ENCODE assay signal across 22 mouse cellular contexts in genomic region chr7:138934523-138934922, GRCm38 (mm10). TPM values are rescaled to one million over a fixed set of nuclear protein-coding genes. Genes with fewer than 3 reads are reported as not detected.
A peak's percentile ranks its signal among the peaks of the same experiment; 100 is the strongest.
DNase-seq lines count a peak whose midpoint lies in the region; ATAC-seq and TF ChIP-seq lines count a peak whose summit lies in the region.
"Had no signal": no experiment of that assay in that cellular context is flagged by ENCODE, and none has a peak within 500 bp of the region (broad histone marks: within the 10 kb centered on the region; RNA-seq: fewer than 3 reads in every experiment).

No protein-coding gene starts in this region.

- H3K27me3 ChIP-seq in intestine, postnatal 0 days (replicated peaks; ENCODE audit: control insufficient read depth, insufficient read depth, low read length): peaks cover 8% of the 10 kb centered on the region; the same call in 1 of the 2 replicates
- peaks cover 5% of the 10 kb centered on the region; the same call in 1 of the 2 replicates for H3K27me3 ChIP-seq in intestine, embryonic 16.5 days (replicated peaks; ENCODE audit: control insufficient read depth, insufficient read depth, low read length)
- H3K27me3 ChIP-seq in midbrain, embryonic 11.5 days (ENCODE audit: control insufficient read depth, insufficient read depth, low read length): peaks cover 7% of the 10 kb centered on the region
- H3K27me3 ChIP-seq in midbrain, embryonic 15.5 days (replicated peaks): peaks cover 8% of the 10 kb centered on the region
- no peaks in the 10 kb centered on the region for H3K27me3 ChIP-seq in MEL (ENCODE audit: control insufficient read depth in 1 of 2, insufficient read depth in 2 of 2, low read length in 2 of 2)

- peak; percentile 6; the same call in 1 of the 2 replicates for TF ChIP-seq CTCF in intestine, postnatal 0 days (IDR thresholded peaks at IDR 0.05; ENCODE audit: low read depth)
- TF ChIP-seq CTCF in MEL (IDR thresholded peaks at IDR 0.05 in 2 of 3, conservative IDR thresholded peaks at IDR 0.05 in 1 of 3; ENCODE audit: control insufficient read depth in 1 of 3, insufficient read depth in 1 of 3, low read depth in 2 of 3, low read length in 3 of 3, poor library complexity in 1 of 3, severe bottlenecking in 1 of 3): peak in 2 of 3 experiments; percentile 2 to 28; a peak in 3 of 6 replicates
- no peak for TF ChIP-seq CTCF in gastrocnemius, adult 2 months (IDR thresholded peaks at IDR 0.05)

- ATAC-seq in intestine, postnatal 0 days: no peak
- no peak for ATAC-seq in intestine, embryonic 16.5 days
- no peak for ATAC-seq in midbrain, embryonic 11.5 days (ENCODE audit: low FRiP score)
- no peak for ATAC-seq in midbrain, embryonic 15.5 days (replicated peaks)
- ATAC-seq: intestine, embryonic 15.5 days; liver, embryonic 12.5 days had no signal

- 85% methylated on average over 3 of the region's 3 CpGs for WGBS in intestine, postnatal 0 days
- 86% methylated on average over 3 of the region's 3 CpGs for WGBS in intestine, embryonic 16.5 days
- 91% methylated on average over 3 of the region's 3 CpGs for WGBS in midbrain, embryonic 11.5 days
- WGBS in midbrain, embryonic 15.5 days: 93% methylated on average over 3 of the region's 3 CpGs

- no peak for TF ChIP-seq EP300 in MEL (IDR thresholded peaks at IDR 0.05; ENCODE audit: low read depth in 1 of 2, low read length in 2 of 2)

- H3K9ac ChIP-seq in intestine, postnatal 0 days (ENCODE audit: low read depth, low read length): no peak overlapping the region
- no peak overlapping the region for H3K9ac ChIP-seq in intestine, embryonic 16.5 days (ENCODE audit: low read depth, low read length)
- H3K9ac ChIP-seq in midbrain, embryonic 11.5 days (ENCODE audit: low read length): no peak overlapping the region
- H3K9ac ChIP-seq in midbrain, embryonic 15.5 days: no peak overlapping the region
- no peak overlapping the region for H3K9ac ChIP-seq in MEL (ENCODE audit: control insufficient read depth, low read depth, low read length, poor library complexity, severe bottlenecking)
- H3K9ac ChIP-seq: embryonic facial prominence, embryonic 12.5 days; heart, embryonic 15.5 days; hindbrain, embryonic 14.5 days; intestine, embryonic 15.5 days; kidney, embryonic 15.5 days; liver, embryonic 12.5 days; stomach, embryonic 15.5 days had no signal

- no peak overlapping the region for H3K27ac ChIP-seq in intestine, postnatal 0 days (ENCODE audit: low read depth, low read length)
- H3K27ac ChIP-seq in intestine, embryonic 16.5 days (ENCODE audit: low read length): no peak overlapping the region
- H3K27ac ChIP-seq in midbrain, embryonic 11.5 days (ENCODE audit: low read depth, low read length): no peak overlapping the region
- no peak overlapping the region for H3K27ac ChIP-seq in midbrain, embryonic 15.5 days
- no peak overlapping the region for H3K27ac ChIP-seq in MEL (ENCODE audit: control insufficient read depth, low read depth, low read length)
- H3K27ac ChIP-seq in gastrocnemius, adult 2 months: no peak overlapping the region
- H3K27ac ChIP-seq: embryonic facial prominence, embryonic 12.5 days; heart, embryonic 15.5 days; hindbrain, embryonic 14.5 days; intestine, embryonic 15.5 days; kidney, embryonic 15.5 days; liver, embryonic 12.5 days; stomach, embryonic 15.5 days had no signal

- intact Hi-C loops in gastrocnemius, adult 2 months (cut with DNase I): no loop called here

- H3K4me3 ChIP-seq in intestine, postnatal 0 days (ENCODE audit: low read depth, low read length): no peak overlapping the region
- no peak overlapping the region for H3K4me3 ChIP-seq in intestine, embryonic 16.5 days (ENCODE audit: low read length)
- no peak overlapping the region for H3K4me3 ChIP-seq in midbrain, embryonic 11.5 days (ENCODE audit: low read depth, low read length)
- no peak overlapping the region for H3K4me3 ChIP-seq in midbrain, embryonic 15.5 days
- no peak overlapping the region for H3K4me3 ChIP-seq in MEL (ENCODE audit: control insufficient read depth in 1 of 2, insufficient read depth in 1 of 2, low read depth in 2 of 2, low read length in 2 of 2)
- no peak overlapping the region for H3K4me3 ChIP-seq in gastrocnemius, adult 2 months
- H3K4me3 ChIP-seq: embryonic facial prominence, embryonic 12.5 days; heart, embryonic 15.5 days; intestine, embryonic 15.5 days; kidney, embryonic 15.5 days; liver, embryonic 12.5 days; stomach, embryonic 15.5 days had no signal

- no peak for TF ChIP-seq RAD21 in MEL (IDR thresholded peaks at IDR 0.05; ENCODE audit: low read depth, low read length)

- peak; percentile 28 for DNase-seq in midbrain, embryonic 11.5 days (ENCODE audit: low spot score, missing footprints)
- DNase-seq in MEL (ENCODE audit: low read depth, low spot score): no peak
- no peak for DNase-seq in adrenal gland, postnatal 36 days
- no peak for DNase-seq in gastrocnemius, adult 2 months
- DNase-seq: adrenal gland, postnatal 25 days; cerebellum, adult 11 months; cerebellum, postnatal 14 days; heart, postnatal 4 days; lung, postnatal 4 days had no signal

- H3K36me3 ChIP-seq in intestine, postnatal 0 days (ENCODE audit: control insufficient read depth, insufficient read depth): no peaks in the 10 kb centered on the region
- H3K36me3 ChIP-seq in intestine, embryonic 16.5 days (ENCODE audit: control insufficient read depth, insufficient read depth, low read length): no peaks in the 10 kb centered on the region
- H3K36me3 ChIP-seq in midbrain, embryonic 11.5 days (ENCODE audit: control insufficient read depth, insufficient read depth, low read length): no peaks in the 10 kb centered on the region
- H3K36me3 ChIP-seq in midbrain, embryonic 15.5 days (replicated peaks): no peaks in the 10 kb centered on the region
- H3K36me3 ChIP-seq in MEL (ENCODE audit: control insufficient read depth in 1 of 2, insufficient read depth in 2 of 2, low read length in 2 of 2): no peaks in the 10 kb centered on the region
- H3K36me3 ChIP-seq: embryonic facial prominence, embryonic 12.5 days; heart, embryonic 15.5 days; intestine, embryonic 15.5 days; kidney, embryonic 15.5 days; liver, embryonic 12.5 days; stomach, embryonic 15.5 days had no signal

- TF ChIP-seq POLR2A in MEL (IDR thresholded peaks at IDR 0.05; ENCODE audit: control insufficient read depth in 1 of 2, insufficient read depth in 1 of 2, low read depth in 1 of 2, low read length in 2 of 2, poor library complexity in 1 of 2): no peak

- no peaks in the 10 kb centered on the region for H3K4me1 ChIP-seq in intestine, postnatal 0 days (replicated peaks; ENCODE audit: control insufficient read depth, insufficient read depth, low read length)
- H3K4me1 ChIP-seq in intestine, embryonic 16.5 days (ENCODE audit: control insufficient read depth, insufficient read depth, low read length): no peaks in the 10 kb centered on the region
- H3K4me1 ChIP-seq in midbrain, embryonic 11.5 days (ENCODE audit: control insufficient read depth, insufficient read depth, low read length): no peaks in the 10 kb centered on the region
- no peaks in the 10 kb centered on the region for H3K4me1 ChIP-seq in midbrain, embryonic 15.5 days
- H3K4me1 ChIP-seq in MEL (ENCODE audit: control insufficient read depth in 1 of 2, insufficient read depth in 2 of 2, low read length in 2 of 2): no peaks in the 10 kb centered on the region
- H3K4me1 ChIP-seq: embryonic facial prominence, embryonic 12.5 days; heart, embryonic 15.5 days; intestine, embryonic 15.5 days; kidney, embryonic 15.5 days; liver, embryonic 12.5 days; stomach, embryonic 15.5 days had no signal

- no peaks in the 10 kb centered on the region for H3K9me3 ChIP-seq in intestine, postnatal 0 days (ENCODE audit: control insufficient read depth)
- no peaks in the 10 kb centered on the region for H3K9me3 ChIP-seq in intestine, embryonic 16.5 days (ENCODE audit: control insufficient read depth, low read length)
- H3K9me3 ChIP-seq in midbrain, embryonic 11.5 days (ENCODE audit: control insufficient read depth, low read length): no peaks in the 10 kb centered on the region; the same call in 1 of the 2 replicates
- H3K9me3 ChIP-seq in midbrain, embryonic 15.5 days: no peaks in the 10 kb centered on the region
- no peaks in the 10 kb centered on the region for H3K9me3 ChIP-seq in MEL (replicated peaks; ENCODE audit: insufficient read depth, low read length)
- H3K9me3 ChIP-seq: embryonic facial prominence, embryonic 12.5 days; heart, embryonic 15.5 days; intestine, embryonic 15.5 days; kidney, embryonic 15.5 days had no signal

- no peak overlapping the region for H3K4me2 ChIP-seq in intestine, postnatal 0 days (replicated peaks; ENCODE audit: low read depth)
- no peak overlapping the region for H3K4me2 ChIP-seq in intestine, embryonic 16.5 days (ENCODE audit: low read depth, low read length)
- H3K4me2 ChIP-seq in midbrain, embryonic 11.5 days: no peak overlapping the region
- H3K4me2 ChIP-seq in midbrain, embryonic 15.5 days: no peak overlapping the region
- H3K4me2 ChIP-seq: embryonic facial prominence, embryonic 12.5 days; heart, embryonic 15.5 days; hindbrain, embryonic 14.5 days; intestine, embryonic 15.5 days; kidney, embryonic 15.5 days; liver, embryonic 12.5 days; stomach, embryonic 15.5 days had no signal

- no peaks in the 10 kb centered on the region for H3K79me2 ChIP-seq in MEL (ENCODE audit: control insufficient read depth, insufficient read depth, low read length, poor library complexity)

TF ChIP-seq in MEL, 35 proteins besides CTCF, POLR2A, EP300 and RAD21:
- TF ChIP-seq RCOR1 (IDR thresholded peaks at IDR 0.05; ENCODE audit: low read depth, low read length): no peak

RNA-seq across cellular contexts. Expression of gene Jakmip3, which starts 6.0 kb away (rescaled TPM):
- polyA plus RNA-seq in intestine, postnatal 0 days (2015; fragmentation: Nextera tagmentation; extraction: Ambion mirVana): 0.14 and 0.16 TPM in 2 replicates
- polyA plus RNA-seq in intestine, embryonic 16.5 days (2015; fragmentation: Nextera tagmentation; extraction: Ambion mirVana): 0.10 and 0.15 TPM in 2 replicates
- polyA plus RNA-seq in midbrain, embryonic 11.5 days (2014; fragmentation: Nextera tagmentation; extraction: Ambion mirVana): 0.59 and 0.87 TPM in 2 replicates
- polyA plus RNA-seq in midbrain, embryonic 15.5 days (2015; fragmentation: Nextera tagmentation; extraction: Ambion mirVana): 8.7 and 11.1 TPM in 2 replicates
- total RNA-seq in MEL (2012; rRNA removed): not detected in 2 replicates
- not detected for polyA plus RNA-seq in MEL (2012; ENCODE audit: insufficient read depth in 1 of 2, insufficient read length in 2 of 2, low read depth in 1 of 2, low replicate concordance in 2 of 2, missing spikeins in 1 of 2)
- 1 to 10 TPM; 2.8 to 6.7 TPM for total RNA-seq in adrenal gland, postnatal 36 days (2021)
- under 1 TPM; 0.15 to 0.28 TPM for total RNA-seq in gastrocnemius, adult 2 months (2021)
- total RNA-seq: gastrocnemius, postnatal 4 days; megakaryocyte-erythroid progenitor cell, adult 5-6 weeks; neutrophil, adult 5-6 weeks had no signal
- polyA plus RNA-seq: heart, embryonic 15.5 days had no signal

RNA-seq across cellular contexts. Expression of gene Bnip3, which starts 25.2 kb away (rescaled TPM):
- polyA plus RNA-seq in intestine, postnatal 0 days (2015; fragmentation: Nextera tagmentation; extraction: Ambion mirVana): 71.8 and 73.0 TPM in 2 replicates
- 192 and 195 TPM in 2 replicates for polyA plus RNA-seq in intestine, embryonic 16.5 days (2015; fragmentation: Nextera tagmentation; extraction: Ambion mirVana)
- polyA plus RNA-seq in midbrain, embryonic 11.5 days (2014; fragmentation: Nextera tagmentation; extraction: Ambion mirVana): 80.0 and 86.1 TPM in 2 replicates
- 85.5 and 87.5 TPM in 2 replicates for polyA plus RNA-seq in midbrain, embryonic 15.5 days (2015; fragmentation: Nextera tagmentation; extraction: Ambion mirVana)
- 37.0 and 130 TPM in 2 replicates for total RNA-seq in MEL (2012; rRNA removed)
- 100 to 1,000 TPM in 1 of 2 experiments, not detected in 1; 135 TPM for polyA plus RNA-seq in MEL (2012; ENCODE audit: insufficient read depth in 1 of 2, insufficient read length in 2 of 2, low read depth in 1 of 2, low replicate concordance in 2 of 2, missing spikeins in 1 of 2)
- total RNA-seq in adrenal gland, postnatal 36 days (2021): 100 to 1,000 TPM; 147 to 366 TPM
- 100 to 1,000 TPM; 269 to 303 TPM for total RNA-seq in gastrocnemius, adult 2 months (2021)
